Mouse (Mus musculus): ENCODE data around the gene Gpr141.

DNA sequence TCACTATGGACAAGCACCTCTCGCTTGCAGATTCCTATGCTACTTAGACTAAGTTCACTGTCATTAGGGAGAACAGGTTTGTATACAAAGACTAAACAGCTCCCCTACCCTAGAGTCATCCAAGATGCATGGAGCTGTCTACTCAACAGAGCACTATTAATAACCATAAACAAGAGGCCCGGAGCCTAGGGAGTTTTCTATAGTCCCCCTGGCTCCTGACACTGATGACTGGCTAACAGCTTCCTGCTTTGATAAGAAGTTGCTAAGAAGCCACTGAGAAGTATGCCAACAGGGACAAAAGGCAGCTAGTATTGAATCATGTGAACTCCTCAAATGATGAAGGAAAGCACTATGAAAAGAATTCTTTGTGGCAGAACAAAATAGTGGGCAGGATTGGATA, 78.3 kb downstream of the Gpr141 start:
- no peak for TF ChIP-seq CTCF (IDR thresholded peaks at IDR 0.05; ENCODE audit: control insufficient read depth, insufficient read depth, insufficient replicate concordance, low read depth, low read length)
- TF ChIP-seq POLR2A (IDR thresholded peaks at IDR 0.05; ENCODE audit: control insufficient read depth, low read depth, low read length), result no peak
